Mouse (Mus musculus): ENCODE results near the gene Npepl1. TPM values are rescaled to one million over a fixed set of nuclear protein-coding genes. Genes with fewer than 3 reads are reported as not detected.

Gene Npepl1
- polyA plus RNA-seq, 1 experiment from 2014 or later: 15.2 TPM

GRCm38 (mm10) chr2:174074621-174075020 is 35.5 kb upstream of the Npepl1 start:
- peaks cover 22% of the 10 kb centered on the region for H3K4me1 ChIP-seq (ENCODE audit: control insufficient read depth, insufficient read depth, low read depth, low read length)
- H3K27me3 ChIP-seq (replicated peaks; ENCODE audit: control insufficient read depth, insufficient read depth, low read length): no peaks in the 10 kb centered on the region
- WGBS: 0% methylated on average over 12 of the region's 13 CpGs

GRCm38 (mm10) chr2:174075072-174075570 is 35.0 kb upstream of the Npepl1 start:
- Histone ChIP-seq H3K4me1 (ENCODE audit: control insufficient read depth, insufficient read depth, low read depth, low read length) (peaks cover 22% of the 10 kb centered on the region), H3K36me3 (ENCODE audit: control insufficient read depth, insufficient read depth, low read length) (no peaks in the 10 kb centered on the region), H3K9ac (ENCODE audit: low read depth, low read length) (peak overlapping the region; percentile 75), H3K4me2 (ENCODE audit: low read length) (peak overlapping the region; percentile 77), H3K27ac (ENCODE audit: low read depth, low read length) (peak overlapping the region; percentile 72), H3K27me3 (replicated peaks; ENCODE audit: control insufficient read depth, insufficient read depth, low read length) (no peaks in the 10 kb centered on the region), H3K9me3 (ENCODE audit: control insufficient read depth, low read length) (no peaks in the 10 kb centered on the region), H3K4me3 (ENCODE audit: low read length) (peak overlapping the region; percentile 44)
- no peak for ATAC-seq
- under 1% methylated on average over 21 of the region's 22 CpGs for WGBS

More at GRCm38 (mm10) chr2:174074621-174075020, 35.5 kb upstream of the Npepl1 start:
- ATAC-seq: no peak
- Histone ChIP-seq H3K4me3 (ENCODE audit: low read length) (peak overlapping the region; percentile 44), H3K27ac (ENCODE audit: low read depth, low read length) (peak overlapping the region; percentile 72), H3K9me3 (ENCODE audit: control insufficient read depth, low read length) (no peaks in the 10 kb centered on the region), H3K9ac (ENCODE audit: low read depth, low read length) (peak overlapping the region; percentile 75), H3K36me3 (ENCODE audit: control insufficient read depth, insufficient read depth, low read length) (no peaks in the 10 kb centered on the region), H3K4me2 (ENCODE audit: low read length) (peak overlapping the region; percentile 77)

- Histone ChIP-seq H3K27ac (ENCODE audit: low read depth, low read length) (peak within 1 kb of the TSS; percentile 72), H3K9me3 (ENCODE audit: control insufficient read depth, low read length) (no peaks in the 10 kb centered on the region), H3K4me2 (ENCODE audit: low read length) (peak within 1 kb of the TSS; percentile 77), H3K27me3 (replicated peaks; ENCODE audit: control insufficient read depth, insufficient read depth, low read length) (no peaks in the 10 kb centered on the region), H3K36me3 (ENCODE audit: control insufficient read depth, insufficient read depth, low read length) (no peaks in the 10 kb centered on the region), H3K9ac (ENCODE audit: low read depth, low read length) (peak within 1 kb of the TSS; percentile 75), H3K4me3 (ENCODE audit: low read length) (peak within 1 kb of the TSS; percentile 74), H3K4me1 (ENCODE audit: control insufficient read depth, insufficient read depth, low read depth, low read length) (peaks cover 26% of the 10 kb centered on the region)
- ATAC-seq: peak; percentile 92
- 1% methylated on average over 31 of the region's 32 CpGs for WGBS
Measured at GRCm38 (mm10) chr2:174075673-174076432, 34.3 kb upstream of the Npepl1 start, which contains the start of gene Stx16. Stx16 (plus strand) TSS chr2:174076308.

GRCm38 (mm10) chr2:174076433-174076824 is 33.7 kb upstream of the Npepl1 start:
- Histone ChIP-seq H3K4me1 (ENCODE audit: control insufficient read depth, insufficient read depth, low read depth, low read length) (peaks cover 26% of the 10 kb centered on the region), H3K4me2 (ENCODE audit: low read length) (peak overlapping the region; percentile 77), H3K27me3 (replicated peaks; ENCODE audit: control insufficient read depth, insufficient read depth, low read length) (no peaks in the 10 kb centered on the region), H3K36me3 (ENCODE audit: control insufficient read depth, insufficient read depth, low read length) (no peaks in the 10 kb centered on the region), H3K27ac (ENCODE audit: low read depth, low read length) (peak overlapping the region; percentile 72), H3K4me3 (ENCODE audit: low read length) (peak overlapping the region; percentile 74), H3K9ac (ENCODE audit: low read depth, low read length) (peak overlapping the region; percentile 75), H3K9me3 (ENCODE audit: control insufficient read depth, low read length) (no peaks in the 10 kb centered on the region)
- peak; percentile 84 for ATAC-seq
- under 1% methylated on average over 22 of the region's 22 CpGs for WGBS

DNA sequence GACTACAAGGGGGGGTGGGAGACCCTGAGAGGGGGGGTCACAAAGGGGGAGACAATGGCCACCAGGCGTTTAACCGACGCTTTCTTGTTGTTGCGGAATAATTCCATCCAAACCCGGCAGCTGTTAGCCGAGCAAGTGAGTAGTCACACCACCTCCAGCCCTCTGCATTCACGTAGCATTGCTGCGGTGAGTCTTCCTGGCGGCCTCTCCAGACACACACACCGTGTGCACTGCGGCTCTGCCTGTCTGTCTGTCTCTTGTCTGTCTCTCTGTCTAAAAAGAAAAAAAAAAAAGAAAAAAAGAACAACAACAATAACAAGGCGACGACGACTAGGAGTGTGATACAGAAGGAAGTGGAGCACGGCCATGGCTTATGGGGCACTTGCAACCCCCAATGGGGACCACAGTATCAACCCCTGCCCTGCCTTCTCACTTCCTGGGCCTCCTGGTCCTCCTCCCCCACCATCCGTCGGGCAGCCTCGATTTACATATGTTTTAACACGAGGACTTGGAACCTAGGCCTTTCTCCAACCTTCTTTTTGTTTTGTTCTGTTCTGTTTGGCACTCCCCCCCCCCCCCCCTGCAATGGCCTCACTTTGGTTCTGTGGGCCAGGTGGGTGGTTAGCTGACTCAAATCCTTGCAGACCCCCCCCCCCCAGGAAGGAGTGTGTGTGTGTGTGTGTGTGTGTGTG is 33.0 kb upstream of the Npepl1 start:
- Histone ChIP-seq H3K4me3 (ENCODE audit: low read length) (peak overlapping the region; percentile 74), H3K36me3 (ENCODE audit: control insufficient read depth, insufficient read depth, low read length) (no peaks in the 10 kb centered on the region), H3K4me1 (ENCODE audit: control insufficient read depth, insufficient read depth, low read depth, low read length) (peaks cover 26% of the 10 kb centered on the region), H3K4me2 (ENCODE audit: low read length) (peak overlapping the region; percentile 77), H3K27me3 (replicated peaks; ENCODE audit: control insufficient read depth, insufficient read depth, low read length) (no peaks in the 10 kb centered on the region), H3K27ac (ENCODE audit: low read depth, low read length) (peak overlapping the region; percentile 72), H3K9me3 (ENCODE audit: control insufficient read depth, low read length) (no peaks in the 10 kb centered on the region), H3K9ac (ENCODE audit: low read depth, low read length) (peak overlapping the region; percentile 75)
- WGBS: under 1% methylated on average over 19 of the region's 19 CpGs
- no peak; the same call in 1 of the 2 replicates for ATAC-seq

DNA sequence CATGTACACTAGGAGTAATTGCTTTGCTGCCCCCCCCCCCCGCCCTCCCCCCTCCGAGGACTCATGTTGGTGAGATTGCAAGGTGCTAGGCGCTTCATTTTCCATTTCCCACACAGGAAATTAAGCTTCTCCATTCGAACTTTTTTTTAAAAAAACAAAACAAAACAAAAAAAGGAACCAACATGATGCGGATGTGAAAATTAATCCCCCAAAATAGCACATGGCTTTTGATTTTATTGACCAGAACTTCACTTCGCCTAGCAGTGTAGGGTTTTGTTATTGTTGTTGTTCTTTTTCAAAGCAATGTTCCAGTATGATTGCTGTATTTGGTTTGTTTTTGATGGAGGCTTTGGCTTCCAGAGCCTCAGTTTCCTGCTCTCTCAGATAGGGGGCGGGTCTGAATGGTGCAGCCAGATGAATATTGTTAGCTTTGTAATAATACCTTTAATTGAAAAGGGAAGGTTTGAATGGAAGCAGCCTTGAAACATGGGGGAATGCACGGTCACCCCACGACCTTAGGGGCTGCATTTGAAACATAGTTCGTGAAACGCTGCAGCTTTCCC is 32.3 kb upstream of the Npepl1 start:
- no peaks in the 10 kb centered on the region for H3K36me3 ChIP-seq (ENCODE audit: control insufficient read depth, insufficient read depth, low read length)
- no peaks in the 10 kb centered on the region for H3K9me3 ChIP-seq (ENCODE audit: control insufficient read depth, low read length)
- WGBS: 6% methylated on average over 11 of the region's 11 CpGs
- H3K4me3 ChIP-seq (ENCODE audit: low read length): peak overlapping the region; percentile 74
- no peak for ATAC-seq
- H3K4me1 ChIP-seq (ENCODE audit: control insufficient read depth, insufficient read depth, low read depth, low read length): peaks cover 26% of the 10 kb centered on the region
- peak overlapping the region; percentile 75; the same call in 1 of the 2 replicates for H3K9ac ChIP-seq (ENCODE audit: low read depth, low read length)
- H3K4me2 ChIP-seq (ENCODE audit: low read length): peak overlapping the region; percentile 77
- H3K27me3 ChIP-seq (replicated peaks; ENCODE audit: control insufficient read depth, insufficient read depth, low read length): no peaks in the 10 kb centered on the region
- peak overlapping the region; percentile 72 for H3K27ac ChIP-seq (ENCODE audit: low read depth, low read length)

- Histone ChIP-seq H3K36me3 (ENCODE audit: control insufficient read depth, insufficient read depth, low read length) (no peaks in the 10 kb centered on the region), H3K4me3 (ENCODE audit: low read length) (no peak overlapping the region), H3K27ac (ENCODE audit: low read depth, low read length) (no peak overlapping the region), H3K4me2 (ENCODE audit: low read length) (no peak overlapping the region), H3K27me3 (replicated peaks; ENCODE audit: control insufficient read depth, insufficient read depth, low read length) (no peaks in the 10 kb centered on the region), H3K9ac (ENCODE audit: low read depth, low read length) (no peak overlapping the region), H3K4me1 (ENCODE audit: control insufficient read depth, insufficient read depth, low read depth, low read length) (peaks cover 16% of the 10 kb centered on the region), H3K9me3 (ENCODE audit: control insufficient read depth, low read length) (no peaks in the 10 kb centered on the region)
- no peak for ATAC-seq
- WGBS: 71% methylated on average over 5 of the region's 5 CpGs
Measured at GRCm38 (mm10) chr2:174081833-174082232, 28.3 kb upstream of the Npepl1 start.

GRCm38 (mm10) chr2:174082380-174082918 is 27.7 kb upstream of the Npepl1 start:
- H3K4me1 ChIP-seq (ENCODE audit: control insufficient read depth, insufficient read depth, low read depth, low read length): peaks cover 14% of the 10 kb centered on the region
- no peak for ATAC-seq

More at GRCm38 (mm10) chr2:174082380-174082918, 27.7 kb upstream of the Npepl1 start:
- H3K4me2 ChIP-seq (ENCODE audit: low read length): no peak overlapping the region
- no peak overlapping the region for H3K27ac ChIP-seq (ENCODE audit: low read depth, low read length)
- no peak overlapping the region for H3K9ac ChIP-seq (ENCODE audit: low read depth, low read length)
- H3K36me3 ChIP-seq (ENCODE audit: control insufficient read depth, insufficient read depth, low read length): no peaks in the 10 kb centered on the region
- H3K4me3 ChIP-seq (ENCODE audit: low read length): no peak overlapping the region
- WGBS: 85% methylated on average over 3 of the region's 3 CpGs
- H3K27me3 ChIP-seq (replicated peaks; ENCODE audit: control insufficient read depth, insufficient read depth, low read length): no peaks in the 10 kb centered on the region
- no peaks in the 10 kb centered on the region for H3K9me3 ChIP-seq (ENCODE audit: control insufficient read depth, low read length)

Measured in hindbrain, embryonic 16.5 days (tissue).